Mouse (Mus musculus) embryo, embryonic 11 days (tissue): ENCODE data around the gene Adarb2.
A peak's percentile ranks its signal among the peaks of the same experiment; 100 is the strongest.

ENCODE experiments used
- DNase-seq: peaks from one replicate; pipeline ENCODE4 v3.0.0-alpha.2; 2015

Gene Adarb2

GRCm38 (mm10) chr13:8699831-8700230 lies 497.2 kb downstream of the Adarb2 start:
- DNase-seq, result no peak

- DNase-seq, result no peak
Measured at GRCm38 (mm10) chr13:8700981-8701380, 498.3 kb downstream of the Adarb2 start.

GRCm38 (mm10) chr13:8705296-8705695 lies 502.6 kb downstream of the Adarb2 start:
- no peak for DNase-seq

GRCm38 (mm10) chr13:8713377-8713776 lies 510.7 kb downstream of the Adarb2 start:
- no peak for DNase-seq

GRCm38 (mm10) chr13:8729972-8730645 lies 527.4 kb downstream of the Adarb2 start:
- DNase-seq, result no peak

GRCm38 (mm10) chr13:8737139-8737865 lies 534.6 kb downstream of the Adarb2 start:
- no peak for DNase-seq

- DNase-seq, result no peak
Measured at GRCm38 (mm10) chr13:8742792-8743191, 540.1 kb downstream of the Adarb2 start.

GRCm38 (mm10) chr13:8744565-8744964 lies 541.9 kb downstream of the Adarb2 start:
- DNase-seq, result peak; percentile 61

- DNase-seq, result no peak
Measured at GRCm38 (mm10) chr13:8745596-8745995, 542.9 kb downstream of the Adarb2 start.

GRCm38 (mm10) chr13:8749451-8749850 lies 546.8 kb downstream of the Adarb2 start:
- no peak for DNase-seq

GRCm38 (mm10) chr13:8760940-8761339 lies 558.3 kb downstream of the Adarb2 start:
- no peak for DNase-seq

- DNase-seq, result no peak
Measured at GRCm38 (mm10) chr13:8769654-8770227, 567.1 kb downstream of the Adarb2 start.

- no peak for DNase-seq
Measured at GRCm38 (mm10) chr13:8770616-8771015, 568.0 kb downstream of the Adarb2 start.

GRCm38 (mm10) chr13:8780441-8780840 lies 577.8 kb downstream of the Adarb2 start:
- peak; percentile 54 for DNase-seq

GRCm38 (mm10) chr13:8782636-8783035 lies 580.0 kb downstream of the Adarb2 start:
- peak; percentile 25 for DNase-seq

GRCm38 (mm10) chr13:8783686-8784307 lies 581.1 kb downstream of the Adarb2 start:
- no peak for DNase-seq

GRCm38 (mm10) chr13:8784308-8785061 lies 581.8 kb downstream of the Adarb2 start:
- no peak for DNase-seq

GRCm38 (mm10) chr13:8785185-8785584 lies 582.5 kb downstream of the Adarb2 start:
- DNase-seq, result peak; percentile 69

- no peak for DNase-seq
Measured at GRCm38 (mm10) chr13:8793217-8793616, 590.6 kb downstream of the Adarb2 start.

GRCm38 (mm10) chr13:8800576-8800975 lies 597.9 kb downstream of the Adarb2 start:
- no peak for DNase-seq

GRCm38 (mm10) chr13:8805931-8806330 lies 603.3 kb downstream of the Adarb2 start:
- DNase-seq, result no peak
